Mouse (Mus musculus) G1E (cell line): ENCODE results near the gene Slc38a1.

Source experiments
- CTCF ChIP-seq: IDR thresholded peaks from 2 replicates; pipeline ENCODE4 v1.5.1; 2012; ENCODE audit warnings: low read depth, low read length, inconsistent platforms, mixed read lengths
- GATA1 ChIP-seq: IDR thresholded peaks from 2 replicates; pipeline ENCODE4 v1.6.1; 2012; ENCODE audit warnings: borderline replicate concordance, low read length, inconsistent platforms, mixed read lengths
- GATA2 ChIP-seq: IDR thresholded peaks from 2 replicates; pipeline ENCODE4 v1.6.1; 2012; ENCODE audit warnings: low read depth, low read length, inconsistent platforms, borderline replicate concordance
- POLR2AphosphoS5 ChIP-seq: IDR thresholded peaks from 2 replicates; pipeline ENCODE4 v1.6.1; 2012; ENCODE audit warnings: low read depth, low read length, inconsistent platforms; ENCODE audit not compliant: insufficient replicate concordance
- TAL1 ChIP-seq: conservative IDR thresholded peaks from 2 replicates; pipeline ENCODE4 v1.6.1; 2012; ENCODE audit warnings: low read depth, low read length, inconsistent platforms, mixed read lengths

DNA sequence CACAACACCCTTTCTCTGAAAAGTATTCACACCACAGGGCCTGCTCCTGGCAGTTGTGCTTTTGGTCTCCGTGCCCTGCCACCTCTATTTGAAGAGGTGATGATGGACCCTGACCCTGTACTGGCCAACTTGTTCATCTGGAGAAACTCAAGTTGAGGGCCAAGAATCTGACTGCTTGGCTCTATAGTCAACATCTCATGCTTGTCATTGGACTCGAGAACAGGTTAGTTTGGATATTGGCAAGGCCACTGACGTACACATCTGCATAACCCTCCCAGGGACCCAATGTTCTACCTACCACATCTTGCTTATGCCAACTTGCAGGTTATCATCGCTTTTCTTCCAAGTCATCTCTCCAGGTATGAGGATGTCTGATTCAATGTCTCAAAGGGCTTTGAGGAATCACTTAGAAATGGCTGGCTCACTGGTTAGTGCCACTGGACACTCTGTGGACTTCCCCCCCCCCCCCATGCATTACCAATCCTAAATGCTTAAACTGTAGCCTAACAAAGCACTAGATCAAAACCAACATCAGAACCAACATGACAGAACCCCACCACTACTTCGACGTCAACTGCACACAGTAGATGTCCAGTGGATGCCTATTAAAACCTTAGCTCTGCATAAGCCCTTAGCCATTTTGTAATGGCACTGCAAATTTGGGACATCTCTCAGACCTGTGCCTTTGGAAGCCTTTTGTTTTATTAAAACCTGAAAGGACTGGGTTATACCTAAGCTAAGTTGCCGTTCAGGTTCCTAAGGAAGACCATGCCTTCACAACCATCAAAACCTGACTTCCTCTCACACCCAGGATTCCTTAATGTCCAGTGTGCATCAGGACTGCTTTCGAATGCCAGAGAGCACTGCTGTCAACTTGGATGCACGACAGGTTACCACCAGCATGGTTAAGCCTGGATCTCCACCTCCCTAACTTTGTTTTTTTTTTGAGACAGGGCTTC, 43.8 kb upstream of the Slc38a1 start:
- TF ChIP-seq TAL1 (no peak), GATA1 (no peak), CTCF (no peak), GATA2 (no peak), POLR2AphosphoS5 (no peak)
